Mouse (Mus musculus): ENCODE results near the gene Lmbr1. TPM values are rescaled to one million over a fixed set of nuclear protein-coding genes. Genes with fewer than 3 reads are reported as not detected.
"Not testable (repeated sequence)": the region's sequence is repeated elsewhere in the genome, so short reads cannot be mapped to it uniquely, and the experiment has no call there.

Lmbr1 gene
- polyA plus RNA-seq (2012; rRNA removed), result 1.5 and 1.9 TPM in 2 replicates

- H3K27ac ChIP-seq (ENCODE audit: control insufficient read depth, insufficient read depth, low read length), result no peak within 1 kb of the TSS
- peak within 1 kb of the TSS; percentile 78 for H3K4me3 ChIP-seq (ENCODE audit: control insufficient read depth, insufficient read depth, low read length)
- WGBS, result 6% methylated on average over 40 of the region's 40 CpGs
- peak; percentile 83 for DNase-seq
- H3K36me3 ChIP-seq (ENCODE audit: control insufficient read depth, insufficient read depth, low read length), result no peaks in the 10 kb centered on the region
- TF ChIP-seq CTCF (IDR thresholded peaks at IDR 0.05; ENCODE audit: borderline replicate concordance, control insufficient read depth, extremely low read depth, insufficient read depth, low read length, poor library complexity) (no peak), POLR2A (IDR thresholded peaks at IDR 0.05; ENCODE audit: control insufficient read depth, extremely low read depth, insufficient read depth, low read length, poor library complexity) (peak; percentile 31; the same call in 1 of the 2 replicates)
- H3K27me3 ChIP-seq (ENCODE audit: control insufficient read depth, insufficient read depth, low read length), result no peaks in the 10 kb centered on the region
- peaks cover 10% of the 10 kb centered on the region for H3K4me1 ChIP-seq (replicated peaks; ENCODE audit: control insufficient read depth, insufficient read depth, low read length)
These were observed at the start of gene Lmbr1 for GRCm38 (mm10) chr5:29378298-29379036. TSS of gene Lmbr1 (minus strand) at chr5:29378390.

GRCm38 (mm10) chr5:29423330-29423729 is 45.1 kb upstream of the Lmbr1 start:
- H3K4me1 ChIP-seq (replicated peaks; ENCODE audit: control insufficient read depth, insufficient read depth, low read length); H3K36me3 ChIP-seq (ENCODE audit: control insufficient read depth, insufficient read depth, low read length); H3K27ac ChIP-seq (ENCODE audit: control insufficient read depth, insufficient read depth, low read length); H3K4me3 ChIP-seq (ENCODE audit: control insufficient read depth, insufficient read depth, low read length); DNase-seq; H3K27me3 ChIP-seq (ENCODE audit: control insufficient read depth, insufficient read depth, low read length): not testable (repeated sequence)
- 68% methylated on average over 3 of the region's 3 CpGs for WGBS

GRCm38 (mm10) chr5:29413041-29413440 is 34.9 kb upstream of the Lmbr1 start:
- Histone ChIP-seq H3K27me3 (ENCODE audit: control insufficient read depth, insufficient read depth, low read length) (no peaks in the 10 kb centered on the region), H3K4me3 (ENCODE audit: control insufficient read depth, insufficient read depth, low read length) (no peak overlapping the region), H3K27ac (ENCODE audit: control insufficient read depth, insufficient read depth, low read length) (no peak overlapping the region), H3K4me1 (replicated peaks; ENCODE audit: control insufficient read depth, insufficient read depth, low read length) (no peaks in the 10 kb centered on the region), H3K36me3 (ENCODE audit: control insufficient read depth, insufficient read depth, low read length) (no peaks in the 10 kb centered on the region)
- no peak for TF ChIP-seq POLR2A (IDR thresholded peaks at IDR 0.05; ENCODE audit: control insufficient read depth, extremely low read depth, insufficient read depth, low read length, poor library complexity)
- TF ChIP-seq CTCF (IDR thresholded peaks at IDR 0.05; ENCODE audit: borderline replicate concordance, control insufficient read depth, extremely low read depth, insufficient read depth, low read length, poor library complexity), result no peak
- WGBS, result 79% methylated on average over 3 of the region's 3 CpGs
- no peak for DNase-seq

- Histone ChIP-seq H3K4me3 (ENCODE audit: control insufficient read depth, insufficient read depth, low read length) (no peak overlapping the region), H3K27ac (ENCODE audit: control insufficient read depth, insufficient read depth, low read length) (no peak overlapping the region), H3K4me1 (replicated peaks; ENCODE audit: control insufficient read depth, insufficient read depth, low read length) (no peaks in the 10 kb centered on the region), H3K27me3 (ENCODE audit: control insufficient read depth, insufficient read depth, low read length) (no peaks in the 10 kb centered on the region), H3K36me3 (ENCODE audit: control insufficient read depth, insufficient read depth, low read length) (no peaks in the 10 kb centered on the region)
- no peak for DNase-seq
- TF ChIP-seq POLR2A (IDR thresholded peaks at IDR 0.05; ENCODE audit: control insufficient read depth, extremely low read depth, insufficient read depth, low read length, poor library complexity) (no peak), CTCF (IDR thresholded peaks at IDR 0.05; ENCODE audit: borderline replicate concordance, control insufficient read depth, extremely low read depth, insufficient read depth, low read length, poor library complexity) (no peak)
These were observed 32.7 kb upstream of the Lmbr1 start for GRCm38 (mm10) chr5:29410854-29411253.

- H3K4me1 ChIP-seq (replicated peaks; ENCODE audit: control insufficient read depth, insufficient read depth, low read length), result no peaks in the 10 kb centered on the region
- H3K27me3 ChIP-seq (ENCODE audit: control insufficient read depth, insufficient read depth, low read length), result no peaks in the 10 kb centered on the region
- no peak for TF ChIP-seq CTCF (IDR thresholded peaks at IDR 0.05; ENCODE audit: borderline replicate concordance, control insufficient read depth, extremely low read depth, insufficient read depth, low read length, poor library complexity)
- no peak for TF ChIP-seq POLR2A (IDR thresholded peaks at IDR 0.05; ENCODE audit: control insufficient read depth, extremely low read depth, insufficient read depth, low read length, poor library complexity)
- H3K4me3 ChIP-seq (ENCODE audit: control insufficient read depth, insufficient read depth, low read length), result no peak overlapping the region
- no peaks in the 10 kb centered on the region for H3K36me3 ChIP-seq (ENCODE audit: control insufficient read depth, insufficient read depth, low read length)
- H3K27ac ChIP-seq (ENCODE audit: control insufficient read depth, insufficient read depth, low read length), result no peak overlapping the region
- WGBS, result 52% methylated on average over 4 of the region's 4 CpGs
- no peak for DNase-seq
These were observed 20.2 kb upstream of the Lmbr1 start for GRCm38 (mm10) chr5:29398427-29398826.

GRCm38 (mm10) chr5:29388944-29389765 is 11.0 kb upstream of the Lmbr1 start:
- TF ChIP-seq CTCF (IDR thresholded peaks at IDR 0.05; ENCODE audit: borderline replicate concordance, control insufficient read depth, extremely low read depth, insufficient read depth, low read length, poor library complexity) (peak; percentile 82), POLR2A (IDR thresholded peaks at IDR 0.05; ENCODE audit: control insufficient read depth, extremely low read depth, insufficient read depth, low read length, poor library complexity) (no peak)
- no peak overlapping the region for H3K4me3 ChIP-seq (ENCODE audit: control insufficient read depth, insufficient read depth, low read length)
- H3K36me3 ChIP-seq (ENCODE audit: control insufficient read depth, insufficient read depth, low read length), result no peaks in the 10 kb centered on the region
- H3K4me1 ChIP-seq (replicated peaks; ENCODE audit: control insufficient read depth, insufficient read depth, low read length), result no peaks in the 10 kb centered on the region
- WGBS, result 24% methylated on average over 15 of the region's 15 CpGs
- no peaks in the 10 kb centered on the region for H3K27me3 ChIP-seq (ENCODE audit: control insufficient read depth, insufficient read depth, low read length)
- no peak overlapping the region for H3K27ac ChIP-seq (ENCODE audit: control insufficient read depth, insufficient read depth, low read length)
- peak; percentile 71 for DNase-seq
